ENCODE assay signal across 21 mouse cellular contexts in the genomic region with DNA sequence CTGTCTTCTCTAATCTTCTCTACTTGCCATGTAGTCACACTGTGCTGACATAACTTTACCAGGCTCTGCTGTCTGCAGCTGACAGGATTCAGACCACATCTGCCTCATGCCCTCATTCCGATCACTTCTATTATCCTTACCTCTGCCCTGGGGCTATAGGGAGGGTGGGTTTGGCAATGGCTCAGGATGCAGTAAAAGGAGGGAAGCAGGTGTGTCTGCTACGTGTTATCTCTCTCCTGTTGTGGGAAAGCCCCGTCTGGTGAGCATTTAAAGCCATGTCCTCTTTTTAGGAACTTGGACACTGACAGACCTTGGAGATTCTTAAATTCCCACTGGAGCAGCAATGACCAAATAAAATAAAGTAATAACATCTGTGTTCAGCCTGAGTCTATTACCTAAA.
A peak's percentile ranks its signal among the peaks of the same experiment; 100 is the strongest.
DNase-seq lines count a peak whose midpoint lies in the region; ATAC-seq and TF ChIP-seq lines count a peak whose summit lies in the region.
"Had no signal": no experiment of that assay in that cellular context is flagged by ENCODE, and none has a peak within 500 bp of the region (broad histone marks: within the 10 kb centered on the region; RNA-seq: fewer than 3 reads in every experiment).

No protein-coding gene starts in this region.

- in situ Hi-C loops in ES-E14 (cut with MboI; ENCODE audit: low sequenced_read_pairs in 2 of 2, unreplicated experiment in 2 of 2), result no loop called here

- ATAC-seq in neural tube, embryonic 14.5 days (ENCODE audit: low read depth), result peak; percentile 58
- no peak for ATAC-seq in embryonic facial prominence, embryonic 14.5 days (ENCODE audit: low read depth)
- no peak for ATAC-seq in forebrain, embryonic 13.5 days
- ATAC-seq: activated CD4-positive, CD25-positive, alpha-beta regulatory T cell, adult 4 months; forebrain, embryonic 16.5 days; midbrain, embryonic 15.5 days; Patski had no signal

- no peak overlapping the region for H3K4me2 ChIP-seq in neural tube, embryonic 14.5 days (ENCODE audit: low read depth, low read length)
- H3K4me2 ChIP-seq in embryonic facial prominence, embryonic 14.5 days (ENCODE audit: low read depth, low read length), result no peak overlapping the region
- peak overlapping the region; percentile 65 for H3K4me2 ChIP-seq in myocyte (ENCODE audit: low read depth)
- no peak overlapping the region for H3K4me2 ChIP-seq in forebrain, embryonic 13.5 days
- H3K4me2 ChIP-seq: hindbrain, embryonic 12.5 days; kidney, embryonic 15.5 days; midbrain, embryonic 15.5 days had no signal

- no peaks in the 10 kb centered on the region for H3K27me3 ChIP-seq in neural tube, embryonic 14.5 days (ENCODE audit: control insufficient read depth, insufficient read depth, low read length)
- H3K27me3 ChIP-seq in embryonic facial prominence, embryonic 14.5 days (replicated peaks; ENCODE audit: control insufficient read depth, insufficient read depth, low read length), result no peaks in the 10 kb centered on the region
- H3K27me3 ChIP-seq in myocyte (ENCODE audit: control insufficient read depth, insufficient read depth, insufficient read length), result no peaks in the 10 kb centered on the region
- H3K27me3 ChIP-seq in forebrain, embryonic 13.5 days, result no peaks in the 10 kb centered on the region
- H3K27me3 ChIP-seq: hindbrain, embryonic 12.5 days; kidney, embryonic 15.5 days; midbrain, embryonic 15.5 days; Patski had no signal

- no peak for TF ChIP-seq POLR2A in myocyte (IDR thresholded peaks at IDR 0.05; ENCODE audit: insufficient read length, low read depth)

- H3K79me2 ChIP-seq in myocyte (ENCODE audit: control insufficient read depth, insufficient read depth), result no peaks in the 10 kb centered on the region

- no peak overlapping the region for H3K9ac ChIP-seq in neural tube, embryonic 14.5 days (replicated peaks; ENCODE audit: low read depth, low read length)
- no peak overlapping the region for H3K9ac ChIP-seq in ES-E14 (ENCODE audit: insufficient read depth, low read depth, low read length, poor library complexity, severe bottlenecking)
- no peak overlapping the region for H3K9ac ChIP-seq in embryonic facial prominence, embryonic 14.5 days (ENCODE audit: low read depth, low read length)
- H3K9ac ChIP-seq in forebrain, embryonic 13.5 days, result no peak overlapping the region
- H3K9ac ChIP-seq: hindbrain, embryonic 12.5 days; kidney, embryonic 15.5 days; midbrain, embryonic 15.5 days had no signal

- WGBS in neural tube, embryonic 14.5 days, result 21% methylated on average over 3 of the region's 3 CpGs
- WGBS in embryonic facial prominence, embryonic 14.5 days, result 9% methylated on average over 3 of the region's 3 CpGs
- 68% methylated on average over 3 of the region's 3 CpGs for WGBS in forebrain, embryonic 13.5 days

- no peaks in the 10 kb centered on the region for H3K9me3 ChIP-seq in neural tube, embryonic 14.5 days (ENCODE audit: control insufficient read depth, low read length)
- H3K9me3 ChIP-seq in ES-E14 (ENCODE audit: control insufficient read depth, insufficient read depth, low read depth, low read length), result no peaks in the 10 kb centered on the region
- no peaks in the 10 kb centered on the region for H3K9me3 ChIP-seq in embryonic facial prominence, embryonic 14.5 days (ENCODE audit: control insufficient read depth, low read length)
- H3K9me3 ChIP-seq in forebrain, embryonic 13.5 days (replicated peaks), result no peaks in the 10 kb centered on the region
- H3K9me3 ChIP-seq: hindbrain, embryonic 12.5 days; kidney, embryonic 15.5 days; midbrain, embryonic 15.5 days had no signal

- H3K4me1 ChIP-seq in neural tube, embryonic 14.5 days (ENCODE audit: control insufficient read depth, insufficient read depth, low read length), result no peaks in the 10 kb centered on the region
- H3K4me1 ChIP-seq in ES-E14 (ENCODE audit: control insufficient read depth in 2 of 2, insufficient read depth in 2 of 2, low read length in 2 of 2, poor library complexity in 1 of 2), result peaks cover 0 to 6% of the 10 kb centered on the region in 2 experiments; a peak in 1 of 4 replicates
- 0 out of 2 replicates have a peak, but pooled peaks cover 8% of the 10 kb centered on the region for H3K4me1 ChIP-seq in embryonic facial prominence, embryonic 14.5 days (ENCODE audit: control insufficient read depth, insufficient read depth, low read length)
- H3K4me1 ChIP-seq in forebrain, embryonic 13.5 days, result no peaks in the 10 kb centered on the region
- H3K4me1 ChIP-seq: midbrain, embryonic 15.5 days had no signal

- no peak overlapping the region for H3K27ac ChIP-seq in neural tube, embryonic 14.5 days (ENCODE audit: low read depth, low read length)
- H3K27ac ChIP-seq in ES-E14 (ENCODE audit: insufficient read depth, low read depth, low read length, poor library complexity, severe bottlenecking), result no peak overlapping the region
- no peak overlapping the region for H3K27ac ChIP-seq in embryonic facial prominence, embryonic 14.5 days (replicated peaks; ENCODE audit: low read depth, low read length)
- no peak overlapping the region for H3K27ac ChIP-seq in forebrain, embryonic 13.5 days
- H3K27ac ChIP-seq: heart, adult 2 months; hindbrain, embryonic 12.5 days; kidney, embryonic 15.5 days; macrophage; midbrain, embryonic 15.5 days; stomach, postnatal 0 days had no signal

- no peak for DNase-seq in neural tube, embryonic 10.5 days (ENCODE audit: extremely low spot score, low spot score)
- peak; percentile 40 for DNase-seq in ES-E14 (ENCODE audit: low read depth, low spot score)
- DNase-seq in embryonic facial prominence, embryonic 14.5 days (ENCODE audit: low spot score), result peak; percentile 45
- no peak for DNase-seq in spleen, adult 18-20 months
- no peak for DNase-seq in cerebellum, postnatal 10 days
- DNase-seq: adrenal gland, postnatal 10 days; cerebellum, adult 9-10 months; heart, adult 2 months; kidney, adult 11 months; kidney, postnatal 36 days had no signal

- no peak overlapping the region for H3ac ChIP-seq in myocyte (ENCODE audit: control insufficient read depth, insufficient read length)

- H3K4me3 ChIP-seq in neural tube, embryonic 14.5 days (ENCODE audit: low read depth, low read length), result no peak overlapping the region
- H3K4me3 ChIP-seq in ES-E14 (ENCODE audit: insufficient read depth in 1 of 2, low read depth in 1 of 2, low read length in 2 of 2, poor library complexity in 1 of 2, severe bottlenecking in 1 of 2) (no peak overlapping the region), myocyte (no peak overlapping the region)
- H3K4me3 ChIP-seq in embryonic facial prominence, embryonic 14.5 days (ENCODE audit: low read depth, low read length), result no peak overlapping the region
- no peak overlapping the region for H3K4me3 ChIP-seq in forebrain, embryonic 13.5 days
- H3K4me3 ChIP-seq: heart, adult 2 months; hindbrain, embryonic 12.5 days; kidney, embryonic 15.5 days; midbrain, embryonic 15.5 days had no signal

- no peaks in the 10 kb centered on the region for H3K36me3 ChIP-seq in neural tube, embryonic 14.5 days (ENCODE audit: control insufficient read depth, insufficient read depth, low read length)
- H3K36me3 ChIP-seq in ES-E14 (ENCODE audit: control insufficient read depth, insufficient read depth, low read length, poor library complexity, severe bottlenecking) (no peaks in the 10 kb centered on the region), myocyte (ENCODE audit: control insufficient read depth, insufficient read depth) (no peaks in the 10 kb centered on the region)
- H3K36me3 ChIP-seq in embryonic facial prominence, embryonic 14.5 days (ENCODE audit: control insufficient read depth, insufficient read depth, low read length), result no peaks in the 10 kb centered on the region
- H3K36me3 ChIP-seq in forebrain, embryonic 13.5 days (ENCODE audit: poor library complexity, severe bottlenecking), result no peaks in the 10 kb centered on the region
- H3K36me3 ChIP-seq: hindbrain, embryonic 12.5 days; kidney, embryonic 15.5 days; midbrain, embryonic 15.5 days had no signal

TF ChIP-seq in ES-E14, 5 proteins besides CTCF, POLR2A, EP300 and RAD21:
- no peak for TF ChIP-seq MAFK (IDR thresholded peaks at IDR 0.05; ENCODE audit: insufficient read depth, low read depth, low read length)
- no peak for TF ChIP-seq HCFC1 (IDR thresholded peaks at IDR 0.05; ENCODE audit: borderline replicate concordance, insufficient read depth, low read length)
- no peak for TF ChIP-seq ZC3H11A (IDR thresholded peaks at IDR 0.05; ENCODE audit: borderline replicate concordance, low read depth, low read length)
- TF ChIP-seq CHD2 (IDR thresholded peaks at IDR 0.05; ENCODE audit: low read depth, low read length), result no peak
- no peak for TF ChIP-seq ZNF384 (IDR thresholded peaks at IDR 0.05; ENCODE audit: low read depth, low read length)

TF ChIP-seq in myocyte, 11 proteins besides CTCF, POLR2A, EP300 and RAD21:
- TF ChIP-seq POLR2AphosphoS2 (IDR thresholded peaks at IDR 0.05; ENCODE audit: insufficient read length, low read depth) (no peak), MAX (IDR thresholded peaks at IDR 0.05; ENCODE audit: low read depth) (no peak), E2F4 (IDR thresholded peaks at IDR 0.05; ENCODE audit: insufficient read depth) (no peak), USF1 (IDR thresholded peaks at IDR 0.05; ENCODE audit: low read depth) (no peak), SRF (IDR thresholded peaks at IDR 0.05; ENCODE audit: control insufficient read depth, insufficient read length, low read depth) (no peak), MYOD1 (IDR thresholded peaks at IDR 0.05; ENCODE audit: control insufficient read depth in 1 of 3, insufficient read length in 2 of 3, low read depth in 2 of 3) (no peak), REST (IDR thresholded peaks at IDR 0.05; ENCODE audit: insufficient read depth, insufficient read length) (no peak), CEBPB (IDR thresholded peaks at IDR 0.05; ENCODE audit: insufficient read depth, poor library complexity, severe bottlenecking) (no peak), TCF12 (IDR thresholded peaks at IDR 0.05; ENCODE audit: insufficient read depth, poor library complexity, severe bottlenecking) (no peak), TCF3 (IDR thresholded peaks at IDR 0.05; ENCODE audit: insufficient read length, low read depth) (no peak), MYOG (IDR thresholded peaks at IDR 0.05; ENCODE audit: control insufficient read depth in 1 of 3, insufficient read depth in 1 of 3, insufficient read length in 2 of 3, low read depth in 2 of 3) (no peak)

Comparison
In these comparisons a context has a peak if more than half of its experiments do, and no peak if none do; other contexts are left out.
1. DNase-seq: peak in ES-E14 (single experiment) and embryonic facial prominence, embryonic 14.5 days (single experiment); none in neural tube, embryonic 10.5 days (single experiment), spleen, adult 18-20 months (0 of 2) and cerebellum, postnatal 10 days (0 of 2).